Mouse (Mus musculus) stomach, postnatal 0 days (tissue): ENCODE results near the gene Rfx8.

Experiments used
- CTCF ChIP-seq: IDR thresholded peaks from 2 replicates; pipeline ENCODE4 v1.5.1; 2016; ENCODE audit warnings: antibody characterized with exemption, low read depth, mild to moderate bottlenecking, moderate library complexity
- EP300 ChIP-seq: optimal IDR thresholded peaks from 2 replicates; pipeline ENCODE3; 2016; ENCODE audit warnings: antibody characterized with exemption

GRCm38 (mm10) chr1:39625491-39625890, 95.3 kb downstream of the Rfx8 start:
- TF ChIP-seq CTCF (no peak), EP300 (no peak)
